ENCODE assay signal across 8 mouse cellular contexts in the genomic region with DNA sequence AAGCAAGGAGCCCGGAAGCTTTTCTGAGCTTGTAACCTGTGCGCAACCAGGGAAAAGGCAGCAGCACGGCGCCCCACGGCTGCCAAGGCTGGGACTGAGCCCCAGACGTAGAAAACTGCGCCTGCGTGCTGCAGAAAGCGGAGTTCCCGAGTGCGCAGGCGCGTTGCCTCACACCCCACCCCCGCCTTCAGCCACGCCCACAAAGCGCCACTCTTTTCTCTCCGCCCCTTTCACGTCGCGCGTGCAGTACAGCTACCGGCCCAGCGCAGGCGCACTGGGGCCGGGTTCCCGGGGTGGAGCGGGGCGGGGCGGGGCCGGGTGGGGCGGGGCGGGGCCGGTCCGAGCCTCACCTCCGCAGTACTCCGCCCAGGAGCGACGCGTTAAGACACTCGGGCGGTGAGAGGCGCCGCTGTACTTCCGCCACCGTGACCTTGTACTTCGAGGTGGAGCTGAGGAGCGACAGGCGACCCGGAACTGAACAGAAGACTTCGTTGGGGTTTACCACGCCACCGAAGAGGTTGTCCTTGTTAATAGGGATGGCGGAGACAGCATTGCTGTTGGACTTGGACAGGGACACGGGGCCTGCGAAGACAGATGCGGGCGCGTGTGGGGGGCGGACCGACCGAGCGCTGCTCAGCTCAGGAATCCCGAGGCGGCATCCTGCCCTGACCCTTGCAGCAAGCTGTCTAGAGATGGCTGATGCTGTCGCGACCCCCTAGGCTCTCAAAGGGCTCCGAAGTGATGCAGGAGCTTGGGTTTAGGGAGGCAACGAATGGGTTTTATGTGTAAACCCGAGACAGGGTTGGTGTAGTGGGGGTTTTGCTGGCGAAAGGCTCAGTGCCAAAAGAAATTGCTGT. TPM values are rescaled to one million over a fixed set of nuclear protein-coding genes. Genes with fewer than 3 reads are reported as not detected.
DNase-seq lines count a peak whose midpoint lies in the region; ATAC-seq and TF ChIP-seq lines count a peak whose summit lies in the region.

No protein-coding gene starts in this region.

- peaks cover 55% of the 10 kb centered on the region for H3K4me1 ChIP-seq in E14TG2a.4 (replicated peaks; ENCODE audit: low read depth, low read length)
- 0 out of 2 replicates have a peak, but pooled peaks cover 5% of the 10 kb centered on the region for H3K4me1 ChIP-seq in forebrain, embryonic 13.5 days
- H3K4me1 ChIP-seq in lung, adult 2 months (ENCODE audit: control insufficient read depth, insufficient read depth, low read length), result peaks cover 4% of the 10 kb centered on the region
- peaks cover 13% of the 10 kb centered on the region for H3K4me1 ChIP-seq in neural tube, embryonic 15.5 days

- WGBS in forebrain, embryonic 13.5 days, result 1% methylated on average over 70 of the region's 70 CpGs
- WGBS in large intestine, adult 2 months, result 2% methylated on average over 70 of the region's 70 CpGs
- 1% methylated on average over 69 of the region's 70 CpGs for WGBS in lung, adult 2 months
- WGBS in neural tube, embryonic 15.5 days, result under 1% methylated on average over 70 of the region's 70 CpGs

- H3K9ac ChIP-seq in forebrain, embryonic 13.5 days, result peak overlapping the region; percentile 54
- H3K9ac ChIP-seq in neural tube, embryonic 15.5 days (replicated peaks), result peak overlapping the region; percentile 50

- peak; percentile 86 for ATAC-seq in cerebellum, adult (ENCODE audit: insufficient number of reproducible peaks, low FRiP score, low TSS enrichment)
- ATAC-seq in forebrain, embryonic 13.5 days, result peak; percentile 95
- peak; percentile 95 for ATAC-seq in neural tube, embryonic 15.5 days (ENCODE audit: low FRiP score)

- intact Hi-C loops in heart, postnatal 10 days (cut with DNase I), result no loop called here

- no peaks in the 10 kb centered on the region for H3K9me3 ChIP-seq in E14TG2a.4 (ENCODE audit: low read length)
- no peaks in the 10 kb centered on the region for H3K9me3 ChIP-seq in forebrain, embryonic 13.5 days (replicated peaks)
- no peaks in the 10 kb centered on the region for H3K9me3 ChIP-seq in neural tube, embryonic 15.5 days (replicated peaks)

- H3K27ac ChIP-seq in forebrain, embryonic 13.5 days, result no peak overlapping the region
- H3K27ac ChIP-seq in neural tube, embryonic 15.5 days (replicated peaks), result peak overlapping the region; percentile 84

- no peak for TF ChIP-seq CTCF in E14TG2a.4 (conservative IDR thresholded peaks at IDR 0.05; ENCODE audit: low read length)
- no peak for TF ChIP-seq CTCF in lung, adult 2 months (IDR thresholded peaks at IDR 0.05; ENCODE audit: insufficient read depth, low read length)

- H3K4me3 ChIP-seq in E14TG2a.4 (replicated peaks; ENCODE audit: low read length), result peak overlapping the region; percentile 82
- peak overlapping the region; percentile 55 for H3K4me3 ChIP-seq in forebrain, embryonic 13.5 days
- H3K4me3 ChIP-seq in lung, adult 2 months (replicated peaks; ENCODE audit: extremely low read depth, low read depth, low read length), result peak overlapping the region; percentile 64
- H3K4me3 ChIP-seq in neural tube, embryonic 15.5 days (replicated peaks), result peak overlapping the region; percentile 47

- TF ChIP-seq POLR2A in lung, adult 2 months (IDR thresholded peaks at IDR 0.05; ENCODE audit: borderline replicate concordance, extremely low read depth, low read depth, low read length), result peak; percentile 56; the same call in 1 of the 2 replicates

- H3K27me3 ChIP-seq in E14TG2a.4 (ENCODE audit: insufficient read depth, low read length), result peaks cover 50% of the 10 kb centered on the region
- H3K27me3 ChIP-seq in forebrain, embryonic 13.5 days, result peaks cover 90% of the 10 kb centered on the region
- H3K27me3 ChIP-seq in neural tube, embryonic 15.5 days (replicated peaks), result peaks cover 50% of the 10 kb centered on the region

- no peaks in the 10 kb centered on the region for H3K36me3 ChIP-seq in E14TG2a.4 (ENCODE audit: insufficient read depth, low read length)
- H3K36me3 ChIP-seq in forebrain, embryonic 13.5 days (ENCODE audit: poor library complexity, severe bottlenecking), result no peaks in the 10 kb centered on the region
- H3K36me3 ChIP-seq in neural tube, embryonic 15.5 days, result no peaks in the 10 kb centered on the region

- DNase-seq in heart, postnatal 10 days, result peak; percentile 91 to 92
- DNase-seq in large intestine, adult 2 months (ENCODE audit: low read depth, low spot score), result peak; percentile 62
- DNase-seq in lung, adult 2 months, result peak; percentile 71
- peak; percentile 98 for DNase-seq in testis, postnatal 10 days (ENCODE audit: low spot score)

- H3K4me2 ChIP-seq in forebrain, embryonic 13.5 days, result peak overlapping the region; percentile 80
- H3K4me2 ChIP-seq in neural tube, embryonic 15.5 days, result peak overlapping the region; percentile 82

RNA-seq across cellular contexts. Expression of gene Tfap2a, which starts 15.2 kb away (rescaled TPM):
- polyA plus RNA-seq in forebrain, embryonic 13.5 days (2015; fragmentation: Nextera tagmentation; extraction: Ambion mirVana), result 0.46 and 0.73 TPM in 2 replicates
- total RNA-seq in heart, postnatal 10 days (2021), result under 1 TPM; 0.22 TPM
- polyA plus RNA-seq in large intestine, adult 2 months (2012; rRNA removed), result 0.06 TPM in 1 of 2 replicates, not detected in the other
- 0.48 and 4.0 TPM in 2 replicates for polyA plus RNA-seq in lung, adult 2 months (2012; rRNA removed)
- 5.5 and 6.5 TPM in 2 replicates for polyA plus RNA-seq in neural tube, embryonic 15.5 days (2015; fragmentation: Nextera tagmentation; extraction: Ambion mirVana)
